Mouse (Mus musculus): ENCODE measurements at regions not wholly inside any gene's neighbourhood (a gene's known extent, or its start where the extent isn't known, plus 50 kb on each side); places are given as distances from the start of the nearest gene placed in this dataset.
A peak's percentile ranks its signal among the peaks of the same experiment; 100 is the strongest.

DNA sequence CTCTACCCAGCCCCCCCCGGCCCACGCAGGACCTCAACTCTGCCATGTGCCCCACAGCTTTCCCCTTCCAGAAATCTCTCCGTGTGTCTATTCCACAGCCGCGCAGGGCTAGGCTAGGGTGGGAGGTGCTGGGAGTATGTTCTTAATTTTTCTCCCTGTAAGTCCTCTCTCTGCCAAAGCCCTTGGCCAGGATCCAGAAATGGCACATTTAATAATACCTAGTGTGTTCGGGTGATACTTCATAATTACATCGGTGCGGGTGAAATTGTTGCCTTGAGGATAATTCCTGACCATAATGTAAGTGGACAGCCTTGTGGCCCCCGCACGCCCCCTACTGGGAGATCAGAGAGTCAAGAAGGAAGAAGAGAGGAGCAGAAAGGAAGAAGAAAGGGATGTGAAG, 1093.5 kb downstream of the Mrps31 start:
- peak in 1 of 2 experiments; percentile 39 for DNase-seq (ENCODE audit: low spot score in 2 of 2)

DNA sequence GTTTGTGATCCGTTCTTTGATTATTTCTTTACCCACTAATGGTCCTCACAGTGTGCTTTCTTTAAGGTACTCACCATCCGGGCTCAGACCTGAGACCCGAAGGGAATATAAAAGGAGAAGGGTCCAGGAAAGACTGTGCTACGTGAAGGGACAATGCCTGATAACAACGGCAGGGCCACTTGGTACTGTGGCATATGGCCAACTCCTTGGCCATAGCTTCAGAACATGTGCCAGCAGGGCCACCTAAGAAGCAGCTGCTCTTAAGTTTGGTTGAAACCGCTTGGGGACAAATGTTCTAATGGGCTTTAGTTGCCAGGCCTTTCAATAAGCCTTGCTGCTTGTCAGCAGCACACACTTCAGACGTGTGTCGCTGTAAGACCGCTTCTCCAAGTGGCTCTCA, 1094.1 kb downstream of the Mrps31 start:
- DNase-seq (ENCODE audit: low spot score in 2 of 2), result no peak

DNA sequence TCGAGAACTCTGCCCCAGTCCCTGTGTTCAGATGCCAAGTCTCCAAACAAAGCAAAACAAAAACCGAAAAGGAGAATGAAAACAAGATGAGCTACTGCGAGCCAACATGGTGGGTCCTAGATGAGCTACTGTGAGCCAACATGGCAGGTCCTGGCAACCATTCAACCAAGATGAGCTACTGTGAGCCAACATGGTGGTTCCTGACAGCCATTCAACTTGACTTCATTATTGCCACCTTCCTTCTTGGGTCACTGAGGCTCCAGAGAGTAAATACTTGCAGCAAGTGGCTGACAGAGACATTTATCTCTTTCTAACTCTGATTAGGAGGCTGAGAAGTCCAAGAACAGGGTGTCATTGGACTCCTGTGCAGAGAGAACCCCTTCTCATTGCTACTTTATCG, 1094.8 kb downstream of the Mrps31 start:
- DNase-seq (ENCODE audit: low spot score in 2 of 2), result no peak

DNA sequence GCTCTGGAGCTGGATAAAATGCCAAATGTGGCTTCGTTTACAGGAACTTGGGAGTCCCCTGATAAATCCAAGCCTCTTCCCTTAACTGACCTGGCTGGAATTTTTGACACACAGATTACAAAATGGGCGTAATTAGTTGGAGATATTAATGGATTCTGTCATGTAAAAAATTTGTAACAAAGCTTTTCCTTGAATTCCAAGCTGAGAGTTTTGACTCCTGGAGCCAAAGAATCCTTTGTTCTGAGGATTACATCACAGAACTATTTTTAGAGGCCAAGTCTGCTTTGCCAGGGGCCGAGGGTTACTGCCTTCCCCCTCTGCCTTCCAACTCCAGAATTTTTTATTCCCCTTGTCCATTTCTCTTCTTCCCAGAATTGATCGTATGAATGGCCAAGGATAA, 1096.5 kb downstream of the Mrps31 start:
- DNase-seq (ENCODE audit: low spot score in 2 of 2), result no peak

DNA sequence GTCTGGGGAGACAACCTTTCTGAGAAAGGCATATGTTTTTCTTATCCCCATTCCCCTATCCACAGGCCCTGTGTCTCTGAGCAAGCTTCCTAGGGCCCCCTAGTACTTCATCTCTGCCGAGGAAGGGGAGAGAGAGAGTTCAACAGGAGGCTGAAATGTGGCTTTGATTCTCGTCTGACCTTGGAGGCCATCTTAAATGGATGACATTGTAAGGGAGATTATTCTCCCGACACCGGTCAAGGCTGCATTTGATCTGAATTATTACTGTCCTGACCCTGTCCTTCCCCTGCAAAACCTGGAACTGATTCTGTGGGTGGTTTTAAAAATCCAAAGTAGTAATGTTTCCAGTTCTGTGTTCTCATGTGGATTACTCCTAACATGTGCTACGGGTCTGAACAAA, 1098.9 kb downstream of the Mrps31 start:
- DNase-seq (ENCODE audit: low spot score in 2 of 2), result no peak

DNA sequence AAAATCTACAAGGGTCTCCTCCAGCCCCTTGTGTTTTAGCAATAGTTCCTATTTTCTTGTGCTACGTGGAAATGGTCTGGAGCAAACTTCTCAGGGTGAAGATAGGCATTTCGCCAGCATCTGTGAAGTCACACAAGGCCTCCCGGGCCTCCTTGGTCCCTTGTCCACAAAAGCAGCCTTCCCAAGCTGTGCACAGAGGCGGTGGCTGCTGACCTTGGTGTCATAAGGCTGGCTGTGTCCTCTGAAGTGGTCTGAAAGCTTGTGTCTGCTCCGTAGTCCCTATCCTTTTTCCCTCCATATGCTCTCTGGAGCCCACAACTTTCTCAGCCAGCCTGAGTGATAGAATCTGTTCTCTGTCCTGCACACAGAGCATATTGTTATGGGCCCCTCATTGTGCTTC, 1099.4 kb downstream of the Mrps31 start:
- no peak for DNase-seq (ENCODE audit: low spot score in 2 of 2)

DNA sequence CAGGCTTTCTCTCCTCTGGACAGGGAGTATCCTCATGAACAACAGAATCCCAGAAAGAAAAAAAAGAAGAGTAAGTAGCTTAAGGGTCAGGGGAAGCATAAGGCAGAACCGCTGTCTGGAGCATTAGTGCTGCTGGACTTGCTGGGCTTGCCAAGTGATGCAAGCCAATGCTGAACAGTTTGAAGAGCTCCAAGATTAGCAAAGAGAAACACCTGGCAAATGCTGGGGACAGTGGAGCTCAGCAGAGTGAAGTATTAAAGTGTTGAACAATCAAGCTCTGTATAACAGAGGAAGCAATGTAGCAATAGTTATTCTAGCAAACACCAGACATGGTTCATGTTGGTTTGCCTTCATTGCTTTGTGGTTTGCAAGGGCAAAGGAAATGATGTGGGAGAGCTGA, 1100.1 kb downstream of the Mrps31 start:
- peak in 1 of 2 experiments; percentile 43 for DNase-seq (ENCODE audit: low spot score in 2 of 2)

DNA sequence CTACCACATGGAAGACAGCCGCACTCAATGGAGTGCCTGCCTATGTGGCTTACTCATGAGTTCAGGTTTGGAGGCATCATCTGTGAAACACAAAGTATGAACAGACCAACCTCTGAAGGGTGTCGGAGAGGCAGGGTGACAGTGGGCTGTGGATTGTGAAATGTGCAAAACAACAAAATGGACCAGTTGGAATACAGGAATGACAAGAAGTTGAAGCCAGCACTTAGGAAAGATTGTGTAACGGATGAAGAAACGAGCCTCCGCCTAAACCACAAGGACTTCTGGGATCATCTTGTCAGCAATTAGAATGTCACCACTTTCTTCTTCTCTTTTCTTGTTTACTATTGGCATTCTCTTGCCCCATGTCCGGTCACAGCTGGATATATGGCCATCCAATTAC, 1100.6 kb downstream of the Mrps31 start:
- DNase-seq (ENCODE audit: low spot score in 2 of 2), result peak in 1 of 2 experiments; percentile 23

DNA sequence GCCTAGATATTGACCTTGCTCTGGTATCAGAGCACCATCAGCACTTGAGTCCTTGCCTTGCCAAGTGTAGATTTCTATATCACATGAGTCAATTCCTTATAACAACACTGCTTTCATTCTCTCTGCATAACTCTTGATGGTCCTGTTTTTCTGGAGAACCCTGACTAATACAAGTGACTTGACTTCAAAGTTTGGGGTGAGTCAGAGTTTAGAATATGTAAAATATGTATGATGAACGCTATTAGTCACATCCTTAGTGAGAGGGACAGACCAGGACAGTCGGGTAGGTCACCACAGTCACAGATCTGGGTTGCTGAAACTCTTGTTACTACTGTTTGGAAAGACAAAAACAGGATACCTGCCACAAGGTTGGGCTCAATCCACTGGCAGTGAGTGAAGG, 1105.3 kb downstream of the Mrps31 start:
- DNase-seq (ENCODE audit: low spot score in 2 of 2), result no peak

DNA sequence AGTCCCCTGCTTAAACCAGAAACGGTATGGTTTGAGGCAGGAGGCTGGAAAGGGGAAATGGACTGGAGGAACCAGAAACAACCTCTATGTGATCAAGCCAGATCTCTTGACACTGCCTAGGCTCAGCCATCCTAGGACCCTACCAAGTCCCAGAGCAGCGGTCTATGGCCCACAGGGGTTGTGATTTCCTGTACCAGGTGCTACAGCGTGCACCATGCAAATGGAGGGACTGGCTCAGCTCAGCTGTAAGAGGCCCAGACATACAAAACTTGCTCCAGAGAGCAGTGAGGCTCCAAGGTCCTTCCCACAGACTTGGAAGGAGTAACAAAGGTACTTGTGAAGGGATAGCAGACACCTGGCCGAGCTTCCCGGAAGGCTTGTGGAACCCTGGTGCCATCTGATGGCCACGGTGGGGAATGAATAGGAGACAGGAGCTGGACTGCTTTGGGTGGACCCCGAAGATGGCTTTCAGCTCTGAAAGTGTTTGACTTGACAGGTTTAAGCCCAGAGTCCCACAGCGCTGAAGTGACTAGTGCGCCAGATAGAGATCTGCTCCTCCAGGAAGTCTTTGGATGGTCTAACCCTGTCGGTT, 1120.5 kb downstream of the Mrps31 start:
- DNase-seq (ENCODE audit: low spot score in 2 of 2), result no peak

DNA sequence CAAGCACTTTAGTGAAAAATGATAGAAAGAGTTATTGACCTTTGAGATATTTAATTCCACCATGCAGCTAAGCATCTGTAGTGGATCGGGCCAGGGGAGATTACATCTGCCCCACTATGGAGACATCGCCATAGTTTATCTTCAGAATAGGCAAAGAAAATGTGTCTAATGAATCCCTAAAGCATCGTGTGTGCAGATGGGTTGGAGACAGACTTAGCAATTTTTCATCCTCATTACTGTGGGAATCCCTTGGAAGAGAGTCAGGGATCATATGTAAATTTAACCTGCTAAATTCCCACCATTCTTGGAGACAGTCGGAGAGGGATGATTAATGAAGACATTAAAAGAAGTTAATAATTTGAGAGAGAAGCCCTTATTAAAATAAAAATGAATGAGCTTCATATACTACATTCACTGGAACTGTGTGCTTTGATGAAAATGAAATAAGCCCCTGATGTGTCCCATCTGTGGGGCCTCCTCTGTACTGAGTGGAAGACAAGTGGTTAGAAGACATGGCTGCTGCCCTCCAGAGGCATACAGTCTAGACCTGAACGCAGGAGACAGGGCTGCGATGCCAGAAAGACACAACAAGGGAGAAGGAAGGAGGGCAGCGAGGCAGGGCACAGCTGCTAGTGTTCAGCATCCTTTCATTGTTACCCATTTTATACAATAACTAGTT, 1126.7 kb downstream of the Mrps31 start:
- DNase-seq (ENCODE audit: low spot score in 2 of 2), result no peak

DNA sequence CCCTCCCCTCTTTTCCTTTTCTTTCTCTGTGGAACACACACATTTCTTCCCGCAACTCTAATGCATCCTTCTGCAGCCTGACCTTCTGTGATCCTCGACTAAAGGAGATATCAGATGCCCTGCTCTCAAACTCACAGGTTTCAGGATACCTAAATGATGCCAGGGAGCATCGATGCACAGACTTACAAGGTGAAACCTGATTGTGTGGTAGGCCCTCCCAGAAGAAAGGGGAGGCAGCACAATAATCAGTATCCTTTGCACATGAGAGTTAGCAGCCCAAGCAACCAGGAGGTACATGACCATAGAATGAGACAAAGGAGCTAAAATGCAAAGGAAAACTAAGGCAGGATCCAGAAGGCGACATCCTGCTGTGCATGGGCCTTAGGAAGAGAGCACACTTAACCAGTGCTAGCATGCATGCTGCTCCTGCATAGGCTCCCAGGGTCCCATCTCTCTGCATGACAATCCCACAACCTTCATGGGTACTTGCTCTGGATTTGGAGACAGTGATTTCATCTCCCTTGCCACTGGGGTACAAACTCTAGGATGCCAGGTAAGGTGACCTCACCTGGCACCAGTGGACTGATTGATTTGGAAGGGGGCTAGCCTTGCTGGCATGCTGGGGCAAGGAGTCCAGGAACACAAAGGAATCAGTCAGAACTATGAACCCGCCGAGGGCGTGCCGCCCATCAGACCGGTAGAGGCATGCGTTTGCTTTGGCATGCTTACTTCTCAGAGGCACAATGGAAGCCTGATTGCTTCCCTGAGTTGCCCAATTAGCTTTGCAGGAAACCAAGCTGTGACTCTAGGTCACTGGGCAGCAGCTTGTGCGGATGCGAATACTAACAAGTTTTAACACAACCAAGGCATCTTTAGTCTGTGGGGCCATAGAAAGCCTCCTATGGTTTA, 1142.7 kb downstream of the Mrps31 start:
- peak; percentile 9 for DNase-seq (ENCODE audit: low spot score in 2 of 2)

DNA sequence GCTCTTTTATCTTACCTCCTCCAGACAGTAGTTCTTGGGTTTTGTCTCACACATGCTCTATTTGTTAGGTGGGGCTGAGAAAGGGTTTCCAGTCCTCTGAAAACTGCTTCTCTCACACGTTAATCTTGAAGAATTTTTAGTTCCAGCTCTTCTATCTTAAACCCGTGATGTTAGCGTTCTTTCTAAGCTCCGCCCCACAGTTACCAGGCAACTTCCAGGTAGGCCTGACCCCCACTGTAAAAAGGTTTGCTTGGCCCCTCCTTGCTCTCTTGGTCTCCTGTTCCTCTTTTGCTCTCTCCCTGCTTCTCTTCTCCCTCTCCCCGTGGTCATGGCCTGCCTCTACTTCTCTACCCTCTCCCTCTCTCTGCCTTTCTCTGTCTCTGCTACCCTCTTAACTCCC, 1149.7 kb downstream of the Mrps31 start:
- no peak for DNase-seq (ENCODE audit: low spot score in 2 of 2)

DNA sequence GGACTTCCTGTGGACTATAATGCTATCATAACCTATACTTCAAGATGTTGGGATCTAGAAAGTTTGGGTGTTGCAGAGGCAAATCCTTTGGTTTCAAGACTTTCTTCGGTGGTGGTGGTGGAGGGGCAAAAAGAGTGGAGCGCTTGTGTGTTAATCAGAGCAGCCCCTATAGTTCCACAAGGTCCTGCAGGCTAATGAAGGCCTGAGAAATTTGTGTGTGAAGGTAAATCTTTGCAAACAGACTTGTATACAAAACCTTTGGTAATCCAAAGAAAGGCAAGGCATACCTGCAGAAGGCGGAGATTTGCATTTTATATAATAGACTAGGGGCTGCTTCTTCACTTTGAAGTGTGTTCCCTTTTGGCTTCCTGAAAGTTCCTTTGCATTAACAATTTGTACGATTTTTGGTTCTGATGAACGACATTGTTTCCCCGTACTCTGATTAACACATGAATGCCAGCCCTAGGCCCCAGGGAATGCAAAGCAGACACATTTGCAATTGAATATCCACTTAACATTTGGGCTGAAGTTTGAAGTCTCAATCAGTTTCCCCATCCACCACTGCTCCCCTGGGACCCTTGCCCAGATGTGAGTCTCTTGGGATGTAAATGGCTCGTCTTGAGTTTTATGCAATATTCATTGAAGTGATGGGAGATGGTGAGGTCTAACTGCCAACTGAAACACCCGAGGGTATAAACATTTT, 1150.7 kb downstream of the Mrps31 start:
- DNase-seq (ENCODE audit: low spot score in 2 of 2), result no peak

DNA sequence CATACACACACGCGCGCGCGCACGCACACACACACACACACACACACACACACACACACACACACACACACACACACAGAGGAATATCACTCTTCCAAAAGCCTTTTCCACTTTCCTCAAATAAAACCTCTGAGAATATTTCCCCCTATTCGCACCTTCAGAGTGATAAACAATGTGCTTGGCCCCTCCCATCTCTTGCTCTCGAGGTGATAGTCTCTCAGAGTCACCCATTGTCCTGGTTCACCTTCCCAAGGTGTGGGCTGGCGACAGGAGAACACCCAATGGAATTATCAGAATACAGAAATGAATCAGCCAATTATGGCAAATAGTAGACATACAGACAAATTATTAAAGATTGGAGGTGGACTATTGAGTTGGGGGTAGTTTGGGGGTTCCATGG, 1151.3 kb downstream of the Mrps31 start:
- DNase-seq (ENCODE audit: low spot score in 2 of 2), result no peak

DNA sequence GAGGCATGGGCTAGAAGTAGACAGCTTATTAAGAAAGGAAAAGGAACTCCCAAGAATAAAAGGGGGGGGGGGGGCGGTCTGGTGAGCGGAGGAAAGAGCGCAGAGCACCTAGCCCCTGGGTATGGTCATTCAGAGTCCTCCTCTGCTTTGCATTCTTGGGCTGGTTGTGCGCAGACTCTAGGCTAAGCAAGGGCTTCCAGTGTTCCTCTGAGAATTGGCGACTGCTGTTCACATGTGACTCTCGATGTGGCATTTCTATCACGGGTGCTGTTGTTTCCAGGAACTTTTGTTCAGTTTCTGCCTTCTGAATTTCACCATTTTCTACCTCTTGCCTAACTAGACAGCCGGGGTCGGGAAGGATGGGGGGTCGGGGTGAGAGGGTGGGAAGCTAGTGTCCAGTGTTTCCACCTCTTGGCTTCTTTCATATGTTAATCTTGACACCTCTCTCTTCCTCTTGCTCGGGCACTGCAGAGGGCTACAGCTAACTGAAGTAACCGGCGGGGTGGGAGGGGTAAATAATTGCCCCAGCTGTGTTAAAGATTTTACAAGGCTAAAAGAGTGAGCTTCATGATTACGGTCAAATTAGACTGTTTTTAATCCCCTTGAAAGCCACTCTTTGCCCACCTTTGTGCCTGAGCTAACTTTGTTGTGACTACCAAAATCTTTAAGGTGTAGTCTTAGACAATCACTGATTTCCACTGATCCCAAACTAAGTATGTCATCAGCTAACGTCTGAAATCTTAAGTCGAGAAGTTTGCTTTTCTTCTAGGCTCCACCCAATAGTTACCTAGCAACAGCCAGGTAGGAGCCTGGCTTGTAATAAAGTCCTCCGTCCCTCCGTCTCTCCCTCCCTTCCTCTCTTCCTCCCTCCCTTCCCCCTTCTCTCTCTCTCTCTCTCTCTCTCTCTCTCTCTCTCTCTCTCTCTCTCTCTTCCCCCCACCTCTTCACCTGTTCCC, 1152.2 kb downstream of the Mrps31 start:
- no peak for DNase-seq (ENCODE audit: low spot score in 2 of 2)

DNA sequence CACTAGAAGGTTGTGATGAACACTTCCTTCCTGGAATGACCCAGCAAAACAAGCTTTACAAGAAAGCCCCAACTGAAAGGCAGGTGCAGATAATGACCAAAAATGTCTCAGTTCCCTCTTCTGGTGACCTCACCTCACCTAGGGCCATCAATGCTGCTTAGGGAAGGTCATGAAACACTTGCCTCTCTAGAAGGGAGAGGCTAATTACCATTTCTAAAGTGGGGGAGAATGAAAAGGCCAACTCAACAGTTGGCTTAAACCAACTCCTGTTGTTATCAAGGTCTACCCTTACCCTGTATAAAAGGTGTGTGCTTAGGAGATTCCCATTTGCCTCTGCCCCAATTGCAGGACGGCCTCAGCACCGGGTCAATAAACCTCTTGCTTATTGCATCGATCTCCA, 1156.7 kb downstream of the Mrps31 start:
- no peak for DNase-seq (ENCODE audit: low spot score in 2 of 2)

DNA sequence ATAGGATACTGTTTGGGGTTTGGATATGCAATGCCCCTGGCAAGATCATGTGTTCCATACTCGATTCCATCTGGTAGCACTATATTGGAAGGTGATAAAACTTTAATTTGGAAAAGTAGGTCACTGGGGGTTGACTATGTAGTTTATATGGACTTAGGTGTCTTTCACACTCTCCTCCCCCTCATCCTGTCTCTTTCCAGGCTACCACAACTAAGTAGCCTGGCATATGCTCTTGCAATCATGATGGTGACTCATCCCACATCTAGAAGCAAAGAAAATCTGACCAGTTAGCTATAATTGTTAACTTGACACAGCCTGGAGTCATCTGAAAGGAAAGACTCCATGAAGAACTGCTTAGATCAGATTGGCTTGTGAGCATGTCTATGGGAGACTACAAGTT, 1154.3 kb downstream of the Adam3 start:
- no peak for DNase-seq (ENCODE audit: low spot score in 2 of 2)

DNA sequence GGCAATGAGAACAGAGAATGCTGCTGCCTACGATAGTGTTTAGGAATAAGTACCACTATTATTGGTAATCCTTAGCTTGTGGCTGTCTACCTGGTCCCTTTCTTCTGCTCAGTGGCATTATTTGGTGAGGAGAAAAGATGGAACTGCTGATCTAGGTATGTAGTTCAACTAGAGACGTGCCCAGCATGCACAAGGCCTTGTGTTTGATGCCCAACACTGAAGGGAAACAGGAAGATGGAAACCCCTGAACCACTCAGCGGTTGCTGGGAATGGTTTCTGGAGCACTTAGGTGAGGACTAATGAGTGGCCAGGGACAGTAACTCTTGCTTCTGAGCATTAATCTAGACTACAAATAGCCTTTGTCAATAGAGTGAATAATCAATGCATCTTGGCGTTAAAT, 1145.5 kb downstream of the Adam3 start:
- DNase-seq (ENCODE audit: low spot score in 2 of 2), result no peak

DNA sequence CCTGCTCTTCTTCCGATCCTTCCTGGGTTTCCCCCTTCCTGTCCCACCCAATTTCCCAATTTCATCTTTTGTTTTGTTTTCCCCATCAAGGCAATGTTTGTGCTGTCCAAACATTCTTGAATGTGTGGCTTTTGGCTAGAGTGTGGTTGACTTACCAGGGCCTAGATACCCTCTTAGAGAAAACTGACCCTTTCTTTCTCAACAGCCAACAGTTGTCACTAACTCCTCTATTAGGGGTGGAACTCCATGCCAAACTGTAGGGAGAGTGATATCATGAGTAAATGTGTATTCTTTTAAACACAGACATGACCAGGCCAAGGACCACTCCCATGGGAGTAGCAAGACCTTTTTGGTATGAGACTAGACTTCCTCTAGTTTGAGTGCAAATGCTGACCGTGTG, 1145.0 kb downstream of the Adam3 start:
- DNase-seq (ENCODE audit: low spot score in 2 of 2), result no peak
